Mouse (Mus musculus) C2C12 (cell line): ENCODE measurements around the gene Arhgap6.

Experiments
- CEBPB ChIP-seq: IDR thresholded peaks from one replicate; pipeline ENCODE4 v1.6.1; 2011; ENCODE audit warnings: low read depth, mild to moderate bottlenecking, control low read depth, moderate library complexity
- CTCF ChIP-seq: IDR thresholded peaks from one replicate; pipeline ENCODE4 v1.5.1; 2011; ENCODE audit not compliant: control insufficient read depth, insufficient read depth, insufficient read length
- FOSL1 ChIP-seq: IDR thresholded peaks from one replicate; pipeline ENCODE4 v1.8.0; 2011; ENCODE audit warnings: mild to moderate bottlenecking, low read length; ENCODE audit not compliant: poor library complexity, insufficient read depth, severe bottlenecking
- MAX ChIP-seq: IDR thresholded peaks from one replicate; pipeline ENCODE4 v1.6.1; 2011; ENCODE audit warnings: mild to moderate bottlenecking, control low read depth
- MYOD1 ChIP-seq: IDR thresholded peaks from one replicate; pipeline ENCODE4 v1.6.1; 2011; ENCODE audit warnings: low read depth; ENCODE audit not compliant: control insufficient read depth, insufficient read length
- USF1 ChIP-seq: IDR thresholded peaks from one replicate; pipeline ENCODE4 v1.6.1; 2011; ENCODE audit warnings: low read depth, mild to moderate bottlenecking, control low read depth, moderate library complexity

DNA sequence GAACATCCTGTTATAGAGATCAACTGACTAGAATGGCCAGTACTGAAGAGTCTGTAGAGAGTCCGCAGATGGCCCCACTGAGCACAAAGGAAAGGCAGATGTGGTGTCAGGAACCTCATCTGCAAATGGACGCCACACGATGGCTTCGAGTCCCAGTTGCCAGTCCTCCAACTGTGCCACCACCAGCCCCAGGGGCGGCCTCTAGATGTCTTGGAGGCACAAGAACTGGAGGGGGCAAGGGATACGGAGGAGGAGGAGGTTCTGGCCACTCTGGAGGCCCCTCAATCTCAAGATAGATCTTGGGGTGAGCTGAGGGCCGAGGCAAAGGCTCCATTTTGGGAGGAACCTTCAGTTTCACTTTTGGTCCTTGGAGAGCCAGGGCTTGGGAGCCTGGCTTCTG lies 344.9 kb downstream of the Arhgap6 start:
- TF ChIP-seq CTCF = no peak
- no peak for TF ChIP-seq USF1
- TF ChIP-seq MAX = no peak
- no peak for TF ChIP-seq FOSL1
- no peak for TF ChIP-seq CEBPB
- TF ChIP-seq MYOD1 = no peak
